Comparison of ENCODE assay signal across 1 mouse cellular context in genomic region chr9:7867981-7868380, GRCm38 (mm10).
TF ChIP-seq lines count a peak whose summit lies in the region.

No protein-coding gene starts in this region.

TF ChIP-seq in MEL, 35 proteins besides CTCF, POLR2A, EP300 and RAD21 (continued from another document):
- TF ChIP-seq USF1 (IDR thresholded peaks at IDR 0.05; ENCODE audit: low read depth, low read length) (0 out of 2 replicates have a peak, but pooled peaks have one; percentile 26), ZC3H11A (IDR thresholded peaks at IDR 0.05; ENCODE audit: low read depth, low read length) (no peak), USF2 (IDR thresholded peaks at IDR 0.05; ENCODE audit: borderline replicate concordance in 1 of 2, insufficient read depth in 1 of 2, low read depth in 1 of 2, low read length in 2 of 2) (no peak), ETS1 (IDR thresholded peaks at IDR 0.05; ENCODE audit: low read depth, low read length) (peak; percentile 73), MAFK (IDR thresholded peaks at IDR 0.05; ENCODE audit: borderline replicate concordance, low read depth, low read length) (no peak), HCFC1 (IDR thresholded peaks at IDR 0.05; ENCODE audit: low read depth, low read length) (no peak), RCOR1 (IDR thresholded peaks at IDR 0.05; ENCODE audit: low read depth, low read length) (peak; percentile 92), ELF1 (IDR thresholded peaks at IDR 0.05; ENCODE audit: low read depth, low read length) (no peak), UBTF (IDR thresholded peaks at IDR 0.05; ENCODE audit: borderline replicate concordance, insufficient read depth, low read depth, low read length) (no peak), BHLHE40 (IDR thresholded peaks at IDR 0.05; ENCODE audit: borderline replicate concordance, low read depth, low read length) (no peak), CHD1 (IDR thresholded peaks at IDR 0.05; ENCODE audit: low read depth, low read length) (no peak), POLR2AphosphoS5 (IDR thresholded peaks at IDR 0.05; ENCODE audit: borderline replicate concordance, low read depth, low read length) (no peak), MAX (IDR thresholded peaks at IDR 0.05; ENCODE audit: low read length) (no peak), NRF1 (IDR thresholded peaks at IDR 0.05; ENCODE audit: insufficient read depth, low read depth, low read length, poor library complexity, severe bottlenecking) (no peak), MYC (IDR thresholded peaks at IDR 0.05; ENCODE audit: low read depth, low read length) (peak; percentile 73; the same call in 1 of the 2 replicates), ZKSCAN1 (IDR thresholded peaks at IDR 0.05; ENCODE audit: low read depth, low read length) (no peak), MYB (IDR thresholded peaks at IDR 0.05; ENCODE audit: low read depth, low read length) (no peak), MXI1 (IDR thresholded peaks at IDR 0.05; ENCODE audit: low read depth, low read length) (0 out of 2 replicates have a peak, but pooled peaks have one; percentile 38)
